Mouse (Mus musculus) cerebellum, postnatal 25 days (tissue): ENCODE results near the gene Catsperd.

Experiments
- DNase-seq, 2 experiments: peaks; one replicate each; pipeline ENCODE4 v3.0.0; 2021; ENCODE audit warnings: mixed read lengths in 2 of 2

The Catsperd gene

GRCm38 (mm10) chr17:56667591-56667990 lies 39.6 kb downstream of the Catsperd start:
- no peak for DNase-seq

DNA sequence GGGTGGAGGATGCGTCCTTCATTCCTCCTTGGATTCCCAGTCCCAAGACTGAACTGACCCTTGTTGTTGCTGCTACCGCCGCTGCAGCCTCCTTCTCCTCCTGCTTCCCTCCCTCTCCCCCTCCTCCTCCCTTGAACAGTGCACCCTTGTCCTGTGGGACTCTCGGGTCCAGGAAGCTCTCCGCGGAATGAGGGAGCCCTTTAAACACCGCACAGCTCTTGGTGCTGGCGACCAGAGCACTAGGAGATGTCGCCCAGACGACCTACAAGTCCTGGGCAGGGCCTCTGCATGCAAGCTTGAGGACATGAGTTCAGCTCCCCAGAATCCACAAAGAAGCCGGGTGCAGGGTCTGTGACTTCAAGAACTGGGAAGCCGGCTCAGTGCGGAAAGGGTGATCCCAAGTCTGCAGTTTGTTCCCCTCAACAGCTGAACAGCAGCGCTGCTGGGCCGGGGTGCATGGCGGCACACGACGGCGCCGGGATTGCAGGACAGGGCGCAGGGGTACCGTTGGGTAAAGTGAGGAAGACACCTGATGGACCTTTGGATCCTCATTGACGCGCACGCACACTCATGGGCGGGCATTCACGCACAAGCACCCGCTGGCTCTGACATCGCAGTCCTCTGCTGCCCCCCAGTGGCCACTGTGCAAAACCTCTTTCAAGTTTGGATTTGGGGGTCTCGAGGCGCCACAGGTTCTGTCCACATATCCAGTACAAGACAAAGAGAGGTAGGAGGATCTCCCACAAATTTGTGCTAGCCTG lies 40.6 kb downstream of the Catsperd start:
- DNase-seq, result peak; percentile 89 to 94

DNA sequence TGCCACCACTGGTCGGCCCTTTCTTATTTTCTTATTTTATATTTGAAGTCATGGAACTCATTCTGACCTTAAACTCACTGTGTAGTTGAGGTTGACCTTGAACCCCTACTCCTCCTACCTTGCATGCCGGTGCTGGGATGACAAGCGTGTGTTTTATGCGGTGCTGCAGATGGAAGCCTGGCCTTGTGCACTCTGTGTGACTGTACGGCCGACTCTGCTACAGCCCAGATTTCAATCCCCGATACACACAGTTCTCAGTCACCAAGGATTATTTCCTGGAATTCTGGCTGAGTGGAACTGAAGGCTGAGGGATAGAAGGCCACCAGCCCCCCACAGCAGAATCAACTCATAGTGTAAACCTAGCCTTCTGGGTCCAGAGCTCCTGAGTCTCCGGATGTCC lies 41.8 kb downstream of the Catsperd start:
- no peak for DNase-seq

DNA sequence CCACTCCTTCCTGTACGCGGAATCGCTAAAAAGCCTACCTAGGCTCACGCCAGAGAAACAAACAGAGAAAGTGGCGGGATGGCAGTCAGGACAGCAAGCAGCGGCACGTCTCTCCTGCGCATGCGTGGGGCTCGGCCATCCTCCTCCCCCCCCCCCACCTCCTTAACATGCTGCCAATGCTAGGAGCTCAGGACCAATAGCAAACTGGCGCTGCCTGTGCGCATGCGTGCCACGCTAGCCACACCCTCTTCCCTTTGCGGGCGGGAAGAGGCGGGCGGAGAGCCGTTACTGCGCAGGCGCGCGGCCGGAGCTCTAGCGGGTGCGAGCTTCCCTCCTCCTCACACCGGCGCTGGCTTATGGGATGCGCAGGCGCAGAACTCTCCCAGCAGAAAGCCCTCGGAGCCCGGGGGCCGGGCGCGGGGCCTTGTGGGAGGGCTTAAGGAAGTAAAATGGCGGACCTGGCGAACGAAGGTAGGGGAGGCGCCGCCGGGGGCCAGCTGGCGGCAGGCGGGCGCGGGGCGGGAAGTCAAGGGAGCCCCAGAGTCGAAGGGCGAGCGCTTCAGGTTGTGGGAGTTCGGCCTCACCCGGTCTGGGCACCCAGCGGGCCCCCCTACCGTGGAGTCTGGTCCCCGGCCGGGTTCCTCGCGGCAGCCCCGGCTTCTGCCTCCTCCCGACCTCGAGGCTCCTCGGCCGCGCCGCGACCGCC lies 45.2 kb downstream of the Catsperd start, which contains the start of gene Ranbp3:
Gene Ranbp3 (plus strand): TSS at position 354 of the 706 bp plus-strand sequence.
- peak; percentile 99 to 100 for DNase-seq

DNA sequence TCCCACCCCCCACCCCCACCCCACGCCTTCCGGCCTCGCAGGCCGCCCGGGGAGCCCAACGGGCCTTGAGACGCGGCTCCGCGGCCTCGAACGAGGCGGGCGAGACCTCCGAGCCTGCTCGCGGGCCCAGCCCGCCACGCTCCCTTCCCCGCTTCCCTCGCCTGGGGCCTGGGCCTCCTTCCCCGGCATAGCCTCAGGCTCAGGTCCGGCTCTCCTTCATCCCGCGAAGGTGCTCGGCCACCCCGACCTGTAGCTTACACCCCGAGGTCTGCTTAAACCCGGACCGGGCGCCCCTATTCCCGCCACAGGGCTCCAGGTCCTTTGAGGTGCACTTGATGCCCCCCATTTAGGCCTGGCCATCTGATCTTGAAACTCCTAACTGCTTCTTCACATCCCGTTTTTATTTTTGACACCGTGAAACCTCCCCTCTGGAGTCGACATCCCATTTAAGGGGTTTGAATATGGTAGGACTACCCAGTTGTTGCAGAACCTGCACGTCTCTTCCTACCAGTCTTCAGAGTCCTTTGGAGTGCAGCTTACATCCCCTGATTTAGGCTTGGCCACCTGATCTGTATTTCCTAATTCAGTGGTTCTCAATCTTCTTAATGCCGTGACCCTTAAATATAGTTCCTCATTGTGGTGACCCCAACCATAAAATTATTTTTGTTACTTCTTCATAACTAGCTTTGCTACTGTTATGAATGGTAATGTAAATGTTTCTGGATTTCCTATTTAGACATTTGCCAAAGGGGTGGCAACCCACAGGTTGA lies 45.9 kb downstream of the Catsperd start:
- DNase-seq, result no peak

DNA sequence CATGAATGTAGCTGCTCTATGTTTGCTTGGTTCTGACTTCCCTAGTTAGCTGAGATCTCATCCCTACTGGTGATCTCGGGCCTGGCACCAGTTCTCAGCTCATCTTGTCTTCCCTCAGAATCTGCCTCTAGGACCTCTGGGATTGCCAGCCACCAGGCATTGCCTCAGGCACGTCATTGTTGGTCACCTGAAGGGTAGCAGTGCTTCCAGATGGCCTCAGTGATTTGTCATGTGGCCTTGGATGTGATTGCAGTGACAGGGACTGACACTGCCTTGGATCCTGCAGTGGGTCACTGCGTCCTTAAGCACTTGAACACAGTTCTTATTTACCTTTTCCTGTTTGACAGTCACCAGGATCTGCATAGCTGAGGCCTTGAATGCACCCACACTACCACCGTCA lies 53.8 kb downstream of the Catsperd start:
- DNase-seq, result peak; percentile 36 to 39

DNA sequence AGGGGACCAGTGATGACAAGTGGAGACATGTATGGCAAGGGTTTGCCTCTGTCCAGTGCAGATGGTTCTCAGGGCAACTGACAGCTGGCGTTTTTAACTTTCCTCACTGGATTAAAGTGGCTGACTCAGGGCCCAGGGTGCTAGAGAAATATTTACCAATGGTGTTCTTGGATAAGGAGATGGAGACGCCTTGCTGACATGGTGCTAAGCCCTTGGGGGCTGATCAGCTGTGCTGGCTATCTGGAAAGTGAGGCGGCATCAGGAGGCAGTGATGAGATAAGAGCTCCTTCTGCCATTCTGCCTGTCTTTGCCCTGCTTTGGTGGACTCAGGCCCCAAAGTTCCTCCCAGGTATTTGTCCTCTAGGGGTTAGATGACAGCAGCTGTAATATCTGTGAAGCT lies 54.9 kb downstream of the Catsperd start:
- DNase-seq, result no peak

DNA sequence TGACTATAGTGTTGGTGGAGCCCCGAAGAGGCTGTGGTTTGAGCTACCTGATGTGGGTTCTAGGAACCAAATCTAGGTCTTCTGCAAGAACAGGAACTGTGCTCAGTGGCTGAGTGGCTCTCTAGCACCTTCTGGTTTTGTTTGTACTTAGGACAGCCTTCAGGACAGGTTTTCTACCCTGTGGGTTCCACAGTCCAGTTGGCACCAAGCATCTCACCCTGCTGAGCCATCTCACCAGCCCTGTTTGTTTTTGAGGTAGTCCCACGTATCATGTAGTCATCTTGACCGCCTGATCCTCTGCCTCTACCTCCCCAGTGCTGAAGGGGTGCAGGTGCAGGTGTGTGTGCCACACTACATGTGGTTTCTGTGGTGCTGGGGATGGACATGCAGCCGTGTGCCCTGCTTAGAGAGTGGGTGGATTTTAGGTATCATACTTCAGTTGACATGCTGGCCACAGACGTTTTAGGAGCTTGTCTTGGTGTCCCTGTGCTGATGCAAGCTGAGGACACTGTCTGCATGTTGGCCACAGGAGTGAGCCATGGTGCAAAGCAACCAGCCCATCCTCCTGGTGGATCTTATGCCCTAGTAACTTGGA lies 55.7 kb downstream of the Catsperd start:
- DNase-seq, result peak; percentile 48 to 56

GRCm38 (mm10) chr17:56684649-56685048 lies 56.7 kb downstream of the Catsperd start:
- no peak for DNase-seq

DNA sequence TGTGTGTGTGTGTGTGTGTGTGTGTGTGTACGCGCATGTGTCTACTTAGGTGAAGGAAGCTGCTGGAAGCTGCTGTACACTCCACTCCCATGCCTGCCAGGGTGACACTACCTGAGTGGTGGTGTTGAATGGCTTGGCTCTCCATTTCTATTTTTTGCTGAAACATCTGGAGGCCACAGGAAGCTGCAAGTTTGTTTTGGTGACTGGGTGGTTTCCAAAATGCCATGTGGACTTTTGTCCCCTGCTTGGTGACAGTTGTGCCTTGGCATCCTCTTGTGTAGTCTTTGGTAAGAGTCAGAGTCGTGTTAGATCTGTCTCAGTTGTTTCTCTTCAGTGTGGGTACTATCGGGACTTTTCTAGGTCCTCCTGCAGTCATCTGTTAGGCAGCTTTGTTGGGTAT lies 58.9 kb downstream of the Catsperd start:
- no peak for DNase-seq

GRCm38 (mm10) chr17:56688045-56688444 lies 60.1 kb downstream of the Catsperd start:
- no peak for DNase-seq

- DNase-seq, result no peak
These were observed 60.7 kb downstream of the Catsperd start for GRCm38 (mm10) chr17:56688689-56689088.

- DNase-seq, result no peak
These were observed 65.5 kb downstream of the Catsperd start for GRCm38 (mm10) chr17:56693395-56693794.

- DNase-seq, result peak; percentile 89 to 93
These were observed 65.9 kb downstream of the Catsperd start for GRCm38 (mm10) chr17:56693851-56694310.

GRCm38 (mm10) chr17:56700451-56700850 lies 72.5 kb downstream of the Catsperd start:
- no peak for DNase-seq

GRCm38 (mm10) chr17:56703038-56703437 lies 75.1 kb downstream of the Catsperd start:
- no peak for DNase-seq

GRCm38 (mm10) chr17:56706515-56706914 lies 78.6 kb downstream of the Catsperd start:
- DNase-seq, result no peak

GRCm38 (mm10) chr17:56708692-56709091 lies 80.7 kb downstream of the Catsperd start:
- DNase-seq, result peak in 1 of 2 experiments; percentile 43

- DNase-seq, result no peak
These were observed 81.8 kb downstream of the Catsperd start for GRCm38 (mm10) chr17:56709708-56710107.
